ENCODE assay signal across 9 mouse cellular contexts in the genomic region with DNA sequence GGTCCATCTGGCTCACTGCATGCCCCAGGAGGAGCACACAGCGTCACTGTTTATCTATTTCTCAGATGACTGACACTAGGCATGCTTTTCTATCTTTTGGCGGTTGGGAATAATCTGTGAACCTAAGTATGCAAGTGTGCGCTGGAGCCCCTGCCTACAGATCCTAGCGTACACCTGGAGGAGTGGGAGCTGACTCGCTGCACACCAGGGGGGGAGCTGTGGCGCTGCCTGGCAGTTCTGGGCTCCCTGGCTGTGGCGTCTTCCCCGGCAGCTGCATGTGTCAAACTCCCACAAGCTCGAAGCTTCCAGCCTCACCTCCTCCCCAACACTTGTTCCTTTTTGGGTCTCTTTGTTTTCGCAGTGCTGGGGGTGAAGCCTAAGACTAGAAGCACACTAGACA. TPM values are rescaled to one million over a fixed set of nuclear protein-coding genes. Genes with fewer than 3 reads are reported as not detected.
A peak's percentile ranks its signal among the peaks of the same experiment; 100 is the strongest.
DNase-seq lines count a peak whose midpoint lies in the region; ATAC-seq and TF ChIP-seq lines count a peak whose summit lies in the region.
"Had no signal": no experiment of that assay in that cellular context is flagged by ENCODE, and none has a peak within 500 bp of the region (broad histone marks: within the 10 kb centered on the region; RNA-seq: fewer than 3 reads in every experiment).

No protein-coding gene starts in this region.

- H3K4me3 ChIP-seq in liver, embryonic 12.5 days = no peak overlapping the region
- H3K4me3 ChIP-seq in liver, embryonic 11.5 days (ENCODE audit: low read depth, low read length) = no peak overlapping the region
- no peak overlapping the region for H3K4me3 ChIP-seq in embryonic facial prominence, embryonic 15.5 days (replicated peaks)
- H3K4me3 ChIP-seq in layer of hippocampus, adult 2 months = no peak overlapping the region; the same call in 1 of the 2 replicates
- no peak overlapping the region for H3K4me3 ChIP-seq in olfactory bulb, adult 2 months (ENCODE audit: insufficient read depth, low read depth, low read length)

- H3K4me1 ChIP-seq in liver, embryonic 12.5 days = peaks cover 99% of the 10 kb centered on the region
- peaks cover 74% of the 10 kb centered on the region for H3K4me1 ChIP-seq in liver, embryonic 11.5 days (replicated peaks; ENCODE audit: control insufficient read depth, insufficient read depth, low read length)
- peaks cover 63% of the 10 kb centered on the region for H3K4me1 ChIP-seq in embryonic facial prominence, embryonic 15.5 days
- peaks cover 60% of the 10 kb centered on the region for H3K4me1 ChIP-seq in olfactory bulb, adult 2 months (ENCODE audit: control insufficient read depth, insufficient read depth, low read length)

- no peak for TF ChIP-seq POLR2A in olfactory bulb, adult 2 months (IDR thresholded peaks at IDR 0.05; ENCODE audit: insufficient read depth, low read depth, low read length)

- WGBS in liver, embryonic 12.5 days (ENCODE audit: insufficient replicate concordance) = 53% methylated on average over 10 of the region's 10 CpGs
- WGBS in liver, embryonic 11.5 days = 63% methylated on average over 10 of the region's 10 CpGs
- 31% methylated on average over 10 of the region's 10 CpGs for WGBS in embryonic facial prominence, embryonic 15.5 days
- WGBS in olfactory bulb, adult 2 months = 29% methylated on average over 10 of the region's 10 CpGs

- ATAC-seq in liver, embryonic 12.5 days = no peak
- no peak for ATAC-seq in liver, embryonic 11.5 days (replicated peaks; ENCODE audit: low FRiP score)
- ATAC-seq in embryonic facial prominence, embryonic 15.5 days (ENCODE audit: insufficient number of reproducible peaks, low FRiP score, low TSS enrichment, low read depth) = no peak
- ATAC-seq: midbrain, embryonic 16.5 days had no signal

- peak; percentile 49 for TF ChIP-seq CTCF in layer of hippocampus, adult 2 months (conservative IDR thresholded peaks at IDR 0.05)
- TF ChIP-seq CTCF in olfactory bulb, adult 2 months (IDR thresholded peaks at IDR 0.05; ENCODE audit: insufficient read depth, low read depth, low read length) = no peak

- peak overlapping the region; percentile 52; the same call in 1 of the 2 replicates for H3K27ac ChIP-seq in liver, embryonic 12.5 days
- no peak overlapping the region for H3K27ac ChIP-seq in liver, embryonic 11.5 days (ENCODE audit: low read depth, low read length)
- H3K27ac ChIP-seq in embryonic facial prominence, embryonic 15.5 days (replicated peaks) = peak overlapping the region; percentile 29
- H3K27ac ChIP-seq in layer of hippocampus, adult 2 months = peak overlapping the region; percentile 96
- H3K27ac ChIP-seq in olfactory bulb, adult 2 months (ENCODE audit: insufficient read depth, low read depth, low read length) = peak overlapping the region; percentile 91

- H3K27me3 ChIP-seq in liver, embryonic 12.5 days (replicated peaks) = no peaks in the 10 kb centered on the region
- no peaks in the 10 kb centered on the region for H3K27me3 ChIP-seq in liver, embryonic 11.5 days (replicated peaks; ENCODE audit: control insufficient read depth, insufficient read depth, low read length)
- H3K27me3 ChIP-seq in embryonic facial prominence, embryonic 15.5 days = no peaks in the 10 kb centered on the region

- H3K9ac ChIP-seq in liver, embryonic 12.5 days = no peak overlapping the region
- H3K9ac ChIP-seq in liver, embryonic 11.5 days (ENCODE audit: low read depth, low read length) = no peak overlapping the region
- no peak overlapping the region for H3K9ac ChIP-seq in embryonic facial prominence, embryonic 15.5 days

- DNase-seq in liver, embryonic 11.5 days (ENCODE audit: low spot score) = no peak
- peak; percentile 63 to 81 for DNase-seq in layer of hippocampus, adult 2 months (ENCODE audit: low spot score in 2 of 2)
- no peak for DNase-seq in adrenal gland, postnatal 4 days (ENCODE audit: low spot score in 2 of 2)
- DNase-seq in adrenal gland, postnatal 25 days = no peak
- no peak for DNase-seq in urinary bladder, postnatal 4 days (ENCODE audit: low spot score in 2 of 2)

- H3K36me3 ChIP-seq in liver, embryonic 12.5 days = 0 out of 2 replicates have a peak, but pooled peaks cover 7% of the 10 kb centered on the region
- no peaks in the 10 kb centered on the region for H3K36me3 ChIP-seq in liver, embryonic 11.5 days (ENCODE audit: control insufficient read depth, insufficient read depth, low read length)
- peaks cover 5% of the 10 kb centered on the region; the same call in 1 of the 2 replicates for H3K36me3 ChIP-seq in embryonic facial prominence, embryonic 15.5 days

- no peak overlapping the region for H3K4me2 ChIP-seq in liver, embryonic 12.5 days
- no peak overlapping the region for H3K4me2 ChIP-seq in liver, embryonic 11.5 days
- no peak overlapping the region for H3K4me2 ChIP-seq in embryonic facial prominence, embryonic 15.5 days (replicated peaks)

- no peaks in the 10 kb centered on the region for H3K9me3 ChIP-seq in liver, embryonic 12.5 days (replicated peaks)
- H3K9me3 ChIP-seq in liver, embryonic 11.5 days (ENCODE audit: control insufficient read depth, low read length) = no peaks in the 10 kb centered on the region
- H3K9me3 ChIP-seq in embryonic facial prominence, embryonic 15.5 days (replicated peaks) = no peaks in the 10 kb centered on the region

RNA-seq across cellular contexts. Expression of a gene that starts 21.5 kb away (rescaled TPM):
- 6.6 and 6.9 TPM in 2 replicates for polyA plus RNA-seq in liver, embryonic 12.5 days (2016; fragmentation: Nextera tagmentation; extraction: Ambion mirVana)
- polyA plus RNA-seq in liver, embryonic 11.5 days (2014; fragmentation: Nextera tagmentation; extraction: Ambion mirVana) = 11.3 and 13.1 TPM in 2 replicates
- 24.0 and 24.4 TPM in 2 replicates for polyA plus RNA-seq in embryonic facial prominence, embryonic 15.5 days (2015; fragmentation: Nextera tagmentation; extraction: Ambion mirVana)
- total RNA-seq in layer of hippocampus, adult 2 months (2021) = 100 to 1,000 TPM; 191 to 208 TPM
- not detected in 2 replicates for polyA plus RNA-seq in olfactory bulb, adult 2 months (2012; ENCODE audit: insufficient read depth, insufficient read length, low replicate concordance, missing spikeins)
- 10 to 100 TPM; 33.2 to 34.5 TPM for total RNA-seq in adrenal gland, postnatal 4 days (2021)
- total RNA-seq in adrenal gland, postnatal 25 days (2021) = 23.9 and 28.8 TPM in 2 replicates

RNA-seq across cellular contexts. Expression of a gene that starts 44.6 kb away (rescaled TPM):
- polyA plus RNA-seq in liver, embryonic 12.5 days (2016; fragmentation: Nextera tagmentation; extraction: Ambion mirVana) = 0.27 and 0.63 TPM in 2 replicates
- polyA plus RNA-seq in liver, embryonic 11.5 days (2014; fragmentation: Nextera tagmentation; extraction: Ambion mirVana) = 0.43 and 0.48 TPM in 2 replicates
- 5.1 and 7.3 TPM in 2 replicates for polyA plus RNA-seq in embryonic facial prominence, embryonic 15.5 days (2015; fragmentation: Nextera tagmentation; extraction: Ambion mirVana)
- total RNA-seq in layer of hippocampus, adult 2 months (2021) = under 1 TPM; 0.29 to 0.56 TPM
- polyA plus RNA-seq in olfactory bulb, adult 2 months (2012; ENCODE audit: insufficient read depth, insufficient read length, low replicate concordance, missing spikeins) = not detected in 2 replicates
- 1 to 10 TPM in 1 of 2 experiments, under 1 TPM in 1; 0.28 to 1.0 TPM for total RNA-seq in adrenal gland, postnatal 4 days (2021)
- 0.27 TPM in 1 of 2 replicates, not detected in the other for total RNA-seq in adrenal gland, postnatal 25 days (2021)

RNA-seq across cellular contexts. Expression of a gene that starts 58.9 kb away (rescaled TPM):
- 9.4 and 9.5 TPM in 2 replicates for polyA plus RNA-seq in liver, embryonic 12.5 days (2016; fragmentation: Nextera tagmentation; extraction: Ambion mirVana)
- polyA plus RNA-seq in liver, embryonic 11.5 days (2014; fragmentation: Nextera tagmentation; extraction: Ambion mirVana) = 13.0 and 16.8 TPM in 2 replicates
- 27.6 and 28.1 TPM in 2 replicates for polyA plus RNA-seq in embryonic facial prominence, embryonic 15.5 days (2015; fragmentation: Nextera tagmentation; extraction: Ambion mirVana)
- total RNA-seq in layer of hippocampus, adult 2 months (2021) = 10 to 100 TPM; 56.8 to 60.2 TPM
- not detected in 2 replicates for polyA plus RNA-seq in olfactory bulb, adult 2 months (2012; ENCODE audit: insufficient read depth, insufficient read length, low replicate concordance, missing spikeins)
- total RNA-seq in adrenal gland, postnatal 4 days (2021) = 10 to 100 TPM; 18.7 to 20.4 TPM
- 22.3 and 24.9 TPM in 2 replicates for total RNA-seq in adrenal gland, postnatal 25 days (2021)

Comparison
In these comparisons a context has a peak if more than half of its experiments do, and no peak if none do; other contexts are left out.
1. DNase-seq: peak in layer of hippocampus, adult 2 months (2 of 2); none in liver, embryonic 11.5 days (single experiment), adrenal gland, postnatal 4 days (0 of 2), adrenal gland, postnatal 25 days (single experiment) and urinary bladder, postnatal 4 days (0 of 2).
2. RNA of a gene that starts 58.9 kb away (polyA plus RNA-seq): 27.6 to 28.1 TPM in embryonic facial prominence, embryonic 15.5 days, 13.0 to 16.8 TPM in liver, embryonic 11.5 days and 9.4 to 9.5 TPM in liver, embryonic 12.5 days; not detected in olfactory bulb, adult 2 months; every median in the first group is over 10 times any median in the second.